Mouse (Mus musculus): ENCODE measurements around the gene Psmc3.

Psmc3 gene

GRCm38 (mm10) chr2:91053934-91054382 is at the start of gene Psmc3:
Psmc3 (plus strand) TSS chr2:91054009.
- ChIA-PET POLR2A (interaction anchor here (0.6 to 31.6 kb wide), 23 partner anchors 7 to 348 kb away, joined by 3 to 649 read pairs (median 6); partner anchors contain the start of genes Slc39a13 (in 3 of the 4), Rapsn (in 2 of the 4) and Psmc3 (in 1 of the 4)), CTCF (interaction anchor here in 3 of 4 experiments (0.6 to 2.2 kb wide), 8 partner anchors 10 to 725 kb away, joined by 3 to 7 read pairs (median 4); no protein-coding TSS in a partner anchor)

GRCm38 (mm10) chr2:91008536-91008935 is 45.3 kb upstream of the Psmc3 start:
- CTCF ChIA-PET = interaction anchor here in 1 of 4 experiments (1.7 kb wide), 1 partner anchor 135 kb away, joined by 3 read pairs; no protein-coding TSS in a partner anchor
- POLR2A ChIA-PET = interaction anchor here in 1 of 4 experiments (2.0 to 3.4 kb wide), 3 partner anchors 8 to 79 kb away, joined by 4 to 12 read pairs (median 8); no protein-coding TSS in a partner anchor

GRCm38 (mm10) chr2:91013881-91014280 is 39.9 kb upstream of the Psmc3 start:
- POLR2A ChIA-PET = interaction anchor here in 2 of 4 experiments (1.5 to 2.5 kb wide), 3 partner anchors 10 to 57 kb away, joined by 4 to 7 read pairs (median 5); partner anchors contain the start of gene Slc39a13 (in 1 of the 2)

GRCm38 (mm10) chr2:91015386-91015785 is 38.4 kb upstream of the Psmc3 start:
- CTCF ChIA-PET = interaction anchor here (0.5 to 1.3 kb wide), 4 partner anchors 8 to 194 kb away, joined by 3 to 4 read pairs (median 4); no protein-coding TSS in a partner anchor
- POLR2A ChIA-PET = interaction anchor here in 2 of 4 experiments (0.5 to 2.5 kb wide), 11 partner anchors 7 to 450 kb away, joined by 3 to 14 read pairs (median 4); no protein-coding TSS in a partner anchor

More at GRCm38 (mm10) chr2:91013881-91014280, 39.9 kb upstream of the Psmc3 start:
- CTCF ChIA-PET = no interaction called here

- POLR2A ChIA-PET = interaction anchor here in 3 of 4 experiments (0.5 to 2.8 kb wide), 15 partner anchors 9 to 186 kb away, joined by 3 to 12 read pairs (median 3); no protein-coding TSS in a partner anchor
- CTCF ChIA-PET = interaction anchor here (0.5 to 2.1 kb wide), 13 partner anchors 11 to 185 kb away, joined by 3 to 10 read pairs (median 3); partner anchors contain the start of genes Acp2 (in 1 of the 4), Nr1h3 (in 1 of the 4), Psmc3 (in 1 of the 4) and Rapsn (in 1 of the 4)
These were observed 35.6 kb upstream of the Psmc3 start for GRCm38 (mm10) chr2:91018061-91018788.

GRCm38 (mm10) chr2:91019911-91020310 is 33.9 kb upstream of the Psmc3 start:
- ChIA-PET CTCF (interaction anchor here in 1 of 4 experiments (0.6 to 2.1 kb wide), 4 partner anchors 41 to 184 kb away, joined by 3 to 6 read pairs (median 3); no protein-coding TSS in a partner anchor), POLR2A (interaction anchor here in 2 of 4 experiments (0.5 to 2.8 kb wide), 13 partner anchors 11 to 959 kb away, joined by 3 to 12 read pairs (median 4); partner anchors contain the start of gene Slc39a13 (in 1 of the 2))

GRCm38 (mm10) chr2:91022266-91022665 is 31.5 kb upstream of the Psmc3 start:
- ChIA-PET CTCF (interaction anchor here in 1 of 4 experiments (0.7 kb wide), 1 partner anchor 39 kb away, joined by 3 read pairs; no protein-coding TSS in a partner anchor), POLR2A (interaction anchor here in 3 of 4 experiments (0.7 to 7.4 kb wide), 12 partner anchors 7 to 572 kb away, joined by 3 to 68 read pairs (median 6); partner anchors contain the start of genes Psmc3 (in 1 of the 3) and Slc39a13 (in 1 of the 3))

GRCm38 (mm10) chr2:91023131-91023530 is 30.7 kb upstream of the Psmc3 start:
- POLR2A ChIA-PET = interaction anchor here in 2 of 4 experiments (1.0 to 7.4 kb wide), 23 partner anchors 8 to 109 kb away, joined by 3 to 68 read pairs (median 4); partner anchors contain the start of genes Celf1 (in 1 of the 2), Psmc3 (in 1 of the 2), Rapsn (in 1 of the 2) and Slc39a13 (in 1 of the 2)
- CTCF ChIA-PET = interaction anchor here in 2 of 4 experiments (0.6 to 1.4 kb wide), 2 partner anchors 43 to 212 kb away, joined by 5 to 8 read pairs; no protein-coding TSS in a partner anchor

- ChIA-PET CTCF (interaction anchor here in 2 of 4 experiments (1.0 to 1.4 kb wide), 2 partner anchors 41 to 42 kb away, joined by 3 to 5 read pairs; no protein-coding TSS in a partner anchor), POLR2A (interaction anchor here in 2 of 4 experiments (0.8 to 7.4 kb wide), 22 partner anchors 9 to 110 kb away, joined by 3 to 68 read pairs (median 4); partner anchors contain the start of genes Celf1 (in 1 of the 2), Psmc3 (in 1 of the 2) and Rapsn (in 1 of the 2))
These were observed 29.9 kb upstream of the Psmc3 start for GRCm38 (mm10) chr2:91023956-91024355.

GRCm38 (mm10) chr2:91025081-91025516 is 28.7 kb upstream of the Psmc3 start:
- ChIA-PET POLR2A (interaction anchor here in 2 of 4 experiments (0.9 to 31.6 kb wide), 6 partner anchors 11 to 88 kb away, joined by 3 to 649 read pairs (median 8); partner anchors contain the start of genes Psmc3 (in 1 of the 2) and Slc39a13 (in 1 of the 2)), CTCF (no interaction called here)

GRCm38 (mm10) chr2:91026491-91026890 is 27.3 kb upstream of the Psmc3 start:
- ChIA-PET POLR2A (interaction anchor here in 2 of 4 experiments (0.9 to 31.6 kb wide), 7 partner anchors 9 to 34 kb away, joined by 3 to 649 read pairs (median 8); partner anchors contain the start of genes Psmc3 (in 1 of the 2), Rapsn (in 1 of the 2) and Slc39a13 (in 1 of the 2)), CTCF (no interaction called here)

GRCm38 (mm10) chr2:91027391-91028214 is 26.2 kb upstream of the Psmc3 start:
- CTCF ChIA-PET = interaction anchor here in 3 of 4 experiments (0.6 to 1.3 kb wide), 4 partner anchors 33 to 168 kb away, joined by 3 read pairs; no protein-coding TSS in a partner anchor
- POLR2A ChIA-PET = interaction anchor here in 3 of 4 experiments (0.6 to 31.6 kb wide), 14 partner anchors 8 to 230 kb away, joined by 3 to 649 read pairs (median 4); partner anchors contain the start of genes Psmc3 (in 1 of the 3), Rapsn (in 1 of the 3) and Slc39a13 (in 1 of the 3)

- CTCF ChIA-PET = interaction anchor here in 1 of 4 experiments (1.6 kb wide), 1 partner anchor 30 kb away, joined by 7 read pairs; no protein-coding TSS in a partner anchor
- POLR2A ChIA-PET = interaction anchor here in 2 of 4 experiments (0.8 to 31.6 kb wide), 6 partner anchors 9 to 113 kb away, joined by 3 to 649 read pairs (median 3); partner anchors contain the start of genes Celf1 (in 1 of the 2), Psmc3 (in 1 of the 2) and Slc39a13 (in 1 of the 2)
These were observed 22.6 kb upstream of the Psmc3 start for GRCm38 (mm10) chr2:91031216-91031615.

GRCm38 (mm10) chr2:91033000-91033399 is 20.8 kb upstream of the Psmc3 start:
- ChIA-PET CTCF (interaction anchor here (0.6 to 3.0 kb wide), 26 partner anchors 9 to 423 kb away, joined by 3 to 17 read pairs (median 4); partner anchors contain the start of genes Ddb2 (in 1 of the 4), Psmc3 (in 1 of the 4) and Slc39a13 (in 1 of the 4)), POLR2A (interaction anchor here (0.7 to 31.6 kb wide), 21 partner anchors 9 to 80 kb away, joined by 3 to 649 read pairs (median 4); partner anchors contain the start of genes Psmc3 (in 2 of the 4) and Slc39a13 (in 1 of the 4))

GRCm38 (mm10) chr2:91035385-91035784 is 18.4 kb upstream of the Psmc3 start, which contains the start of gene Rapsn:
Rapsn (plus strand) TSS chr2:91035620.
- POLR2A ChIA-PET = interaction anchor here in 3 of 4 experiments (0.5 to 31.6 kb wide), 26 partner anchors 8 to 1410 kb away, joined by 3 to 649 read pairs (median 8); partner anchors contain the start of genes Psmc3 (in 2 of the 3), Slc39a13 (in 2 of the 3), Madd (in 1 of the 3) and Mtch2 (in 1 of the 3)
- CTCF ChIA-PET = interaction anchor here (0.6 to 1.6 kb wide), 10 partner anchors 17 to 159 kb away, joined by 3 to 8 read pairs (median 4); no protein-coding TSS in a partner anchor

- POLR2A ChIA-PET = interaction anchor here in 3 of 4 experiments (0.7 to 31.6 kb wide), 22 partner anchors 8 to 248 kb away, joined by 3 to 649 read pairs (median 7); partner anchors contain the start of genes Slc39a13 (in 2 of the 3), Arfgap2 (in 1 of the 3), Ddb2 (in 1 of the 3) and Psmc3 (in 1 of the 3)
These were observed 12.0 kb upstream of the Psmc3 start for GRCm38 (mm10) chr2:91041786-91042185.

More at GRCm38 (mm10) chr2:91041786-91042185, 12.0 kb upstream of the Psmc3 start:
- CTCF ChIA-PET = interaction anchor here (0.6 to 2.3 kb wide), 10 partner anchors 9 to 388 kb away, joined by 3 to 21 read pairs (median 5); partner anchors contain the start of gene Slc39a13 (in 1 of the 4)
